Mouse (Mus musculus) midbrain, embryonic 13.5 days (tissue): Measurements from ENCODE around the gene Serpina1e. TPM values are rescaled to one million over a fixed set of nuclear protein-coding genes. Genes with fewer than 3 reads are reported as not detected.

Experiments
- ATAC-seq: fragments of 200-750 bp; cut with Nextera tagmentation; 2 replicates; pipeline ENCODE4 v1.8.0; 2017; ENCODE audit warnings: mild to moderate bottlenecking, moderate TSS enrichment, moderate library complexity
- H3K27ac ChIP-seq: fragments of 300-500 bp; sonication (generic); 2 replicates; pipeline ENCODE4 v1.5.1; 2015; ENCODE audit warnings: inconsistent platforms, mild to moderate bottlenecking, moderate library complexity
- H3K27me3 ChIP-seq: fragments of 300-500 bp; sonication (generic); 2 replicates; pipeline ENCODE4 v1.6.1; 2015; ENCODE audit warnings: mild to moderate bottlenecking, inconsistent platforms
- H3K36me3 ChIP-seq: fragments of 300-500 bp; sonication (generic); 2 replicates; pipeline ENCODE4 v1.6.1; 2015; ENCODE audit warnings: mild to moderate bottlenecking, inconsistent platforms
- H3K4me1 ChIP-seq: fragments of 300-500 bp; sonication (generic); replicated peaks from 2 replicates; pipeline ENCODE4 v1.6.1; 2015; ENCODE audit warnings: inconsistent platforms
- H3K4me2 ChIP-seq: fragments of 300-500 bp; sonication (generic); replicated peaks from 2 replicates; pipeline ENCODE4 v1.6.1; 2015; ENCODE audit warnings: moderate library complexity, mild to moderate bottlenecking, inconsistent platforms
- H3K4me3 ChIP-seq: fragments of 300-500 bp; sonication (generic); replicated peaks from 2 replicates; pipeline ENCODE4 v1.5.1; 2015; ENCODE audit warnings: mild to moderate bottlenecking, inconsistent platforms
- H3K9ac ChIP-seq: fragments of 300-500 bp; sonication (generic); replicated peaks from 2 replicates; pipeline ENCODE4 v1.6.1; 2015; ENCODE audit warnings: mild to moderate bottlenecking, inconsistent platforms
- H3K9me3 ChIP-seq: fragments of 300-500 bp; sonication (generic); 2 replicates; pipeline ENCODE4 v1.6.1; 2016; ENCODE audit warnings: mild to moderate bottlenecking, inconsistent platforms
- WGBS: fragments of 180-500 bp; shearing (Covaris S2); methylation state at CpG from one replicate; pipeline ENCODE4 v1.1.7; 2015; 5-methylcytosine and 5-hydroxymethylcytosine counted together
- polyA plus RNA-seq: library from polyadenylated mRNA; unstranded; fragments of >200 nt; fragmentation: Nextera tagmentation; extraction: Ambion mirVana; gene quantifications from 2 replicates; pipeline ENCODE4 v1.2.1, GENCODE M21; 2015

Serpina1e gene
- polyA plus RNA-seq, 1 experiment from 2014 or later = 0.16 TPM

DNA sequence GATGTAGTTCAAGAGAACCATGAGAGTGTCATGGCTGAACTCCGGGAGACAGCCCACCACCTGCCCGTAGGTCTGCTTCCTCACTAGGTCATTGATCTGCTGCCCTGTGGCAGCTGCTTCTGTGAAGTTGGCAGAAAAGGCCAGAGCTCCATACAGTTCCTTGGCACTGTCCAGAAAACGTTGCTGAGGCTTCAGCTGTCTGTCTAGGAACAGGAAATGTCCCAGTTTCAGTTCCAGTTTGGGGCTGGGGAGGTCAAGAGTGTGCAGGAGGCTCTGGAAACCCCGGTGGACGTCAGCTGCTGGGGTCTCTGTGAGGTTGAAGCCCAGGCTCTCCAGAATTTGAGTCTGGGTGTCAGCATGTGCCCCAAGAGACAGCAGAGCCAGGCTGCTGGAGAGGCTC, 27.1 kb upstream of the Serpina1e start:
- H3K4me2 ChIP-seq = no peak overlapping the region
- H3K36me3 ChIP-seq = no peaks in the 10 kb centered on the region
- no peak overlapping the region for H3K9ac ChIP-seq
- no peaks in the 10 kb centered on the region for H3K4me1 ChIP-seq
- WGBS = 72% methylated on average over 5 of the region's 5 CpGs
- no peak for ATAC-seq
- no peak overlapping the region for H3K4me3 ChIP-seq
- no peaks in the 10 kb centered on the region for H3K9me3 ChIP-seq
- no peaks in the 10 kb centered on the region for H3K27me3 ChIP-seq
- no peak overlapping the region for H3K27ac ChIP-seq

DNA sequence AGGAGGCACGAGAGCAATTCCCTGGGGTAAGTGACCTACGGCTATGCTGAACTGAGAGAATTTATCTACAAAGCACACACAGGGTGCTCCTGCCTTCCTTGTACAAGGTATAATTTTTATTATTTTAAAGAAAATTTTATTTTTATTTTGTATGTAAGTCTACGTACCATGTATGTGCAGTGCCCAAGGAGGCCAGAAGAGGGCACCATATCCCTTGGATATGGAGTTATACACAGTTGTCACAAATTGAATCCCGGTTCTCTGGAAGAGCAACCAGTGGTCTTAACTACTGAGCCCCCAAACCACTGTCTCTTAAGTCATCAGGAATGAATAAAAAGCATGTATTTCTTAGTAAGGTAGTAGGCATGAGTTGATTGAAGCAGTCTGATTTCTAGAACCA, 26.2 kb upstream of the Serpina1e start:
- ATAC-seq = no peak
- Histone ChIP-seq H3K9me3 (no peaks in the 10 kb centered on the region), H3K4me3 (no peak overlapping the region), H3K9ac (no peak overlapping the region), H3K27me3 (no peaks in the 10 kb centered on the region), H3K4me2 (no peak overlapping the region), H3K36me3 (no peaks in the 10 kb centered on the region), H3K4me1 (no peaks in the 10 kb centered on the region), H3K27ac (no peak overlapping the region)
- WGBS = 66% methylated on average over 4 of the region's 4 CpGs

DNA sequence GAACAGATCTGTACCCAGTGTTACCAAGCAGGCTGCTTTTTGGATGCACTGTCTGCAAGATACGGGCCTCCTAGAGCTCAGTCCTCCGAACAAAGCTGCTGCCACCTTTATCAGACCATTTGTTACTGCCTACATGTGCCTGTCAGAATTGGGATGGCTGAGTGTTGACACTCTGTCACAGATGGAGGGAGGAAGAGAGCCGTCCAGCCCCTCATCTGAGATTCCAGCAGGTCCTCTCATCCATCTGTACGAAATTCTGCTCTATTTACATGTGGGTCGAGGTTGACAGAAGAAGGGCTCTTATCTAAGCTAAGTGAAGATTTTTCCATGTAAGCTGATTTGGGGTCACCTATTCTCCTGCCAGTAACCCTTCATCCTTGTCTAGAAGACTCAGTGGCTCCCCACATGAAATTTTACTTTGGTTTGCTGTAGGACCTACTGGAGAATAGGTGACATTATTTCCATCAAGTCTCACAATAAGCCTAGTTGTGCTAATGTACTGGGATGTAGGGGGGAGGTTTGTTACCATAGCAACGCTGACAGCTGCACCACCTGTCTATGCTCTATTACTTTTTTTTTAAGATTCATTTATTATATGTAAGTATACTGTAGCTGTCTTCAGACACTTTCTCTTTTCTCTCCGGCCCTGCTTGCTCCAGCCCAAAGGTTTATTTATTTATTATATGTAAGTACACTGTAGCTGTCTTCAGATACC, 23.0 kb upstream of the Serpina1e start:
- no peaks in the 10 kb centered on the region for H3K27me3 ChIP-seq
- no peaks in the 10 kb centered on the region for H3K9me3 ChIP-seq
- H3K36me3 ChIP-seq = no peaks in the 10 kb centered on the region
- no peak overlapping the region for H3K9ac ChIP-seq
- no peaks in the 10 kb centered on the region for H3K4me1 ChIP-seq
- no peak overlapping the region for H3K4me2 ChIP-seq
- 80% methylated on average over 7 of the region's 7 CpGs for WGBS
- H3K27ac ChIP-seq = no peak overlapping the region
- H3K4me3 ChIP-seq = no peak overlapping the region
- no peak for ATAC-seq

- Histone ChIP-seq H3K4me3 (no peak overlapping the region), H3K9ac (no peak overlapping the region), H3K27me3 (no peaks in the 10 kb centered on the region), H3K4me1 (no peaks in the 10 kb centered on the region), H3K27ac (no peak overlapping the region), H3K9me3 (no peaks in the 10 kb centered on the region), H3K36me3 (no peaks in the 10 kb centered on the region), H3K4me2 (no peak overlapping the region)
- WGBS = 91% methylated on average over 10 of the region's 10 CpGs
- ATAC-seq = no peak
Measured at GRCm38 (mm10) chr12:103978294-103978693, 19.5 kb upstream of the Serpina1e start.

DNA sequence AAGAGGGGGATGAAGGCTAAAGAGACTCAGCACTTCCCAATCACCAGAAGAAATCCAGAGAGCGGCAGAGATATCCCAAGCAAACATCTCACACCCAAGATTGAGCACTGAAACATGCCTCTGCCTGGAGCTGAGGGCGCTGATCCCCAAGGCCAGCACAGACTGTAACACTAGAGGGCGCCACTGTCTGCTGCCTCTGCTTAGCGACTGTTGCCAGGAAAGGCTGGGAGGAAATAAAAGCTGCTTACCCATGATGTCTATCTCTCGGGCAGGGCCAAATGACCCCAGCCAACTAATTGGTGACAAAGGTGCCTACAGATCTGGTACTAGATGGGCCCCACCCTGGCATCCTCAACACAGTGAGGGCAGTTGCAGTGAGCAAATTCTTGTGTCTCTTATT, 19.1 kb upstream of the Serpina1e start:
- Histone ChIP-seq H3K9ac (no peak overlapping the region), H3K27ac (no peak overlapping the region), H3K36me3 (no peaks in the 10 kb centered on the region), H3K4me2 (no peak overlapping the region), H3K4me1 (no peaks in the 10 kb centered on the region), H3K4me3 (no peak overlapping the region), H3K27me3 (no peaks in the 10 kb centered on the region), H3K9me3 (no peaks in the 10 kb centered on the region)
- no peak for ATAC-seq
- WGBS = 33% methylated on average over 5 of the region's 5 CpGs

DNA sequence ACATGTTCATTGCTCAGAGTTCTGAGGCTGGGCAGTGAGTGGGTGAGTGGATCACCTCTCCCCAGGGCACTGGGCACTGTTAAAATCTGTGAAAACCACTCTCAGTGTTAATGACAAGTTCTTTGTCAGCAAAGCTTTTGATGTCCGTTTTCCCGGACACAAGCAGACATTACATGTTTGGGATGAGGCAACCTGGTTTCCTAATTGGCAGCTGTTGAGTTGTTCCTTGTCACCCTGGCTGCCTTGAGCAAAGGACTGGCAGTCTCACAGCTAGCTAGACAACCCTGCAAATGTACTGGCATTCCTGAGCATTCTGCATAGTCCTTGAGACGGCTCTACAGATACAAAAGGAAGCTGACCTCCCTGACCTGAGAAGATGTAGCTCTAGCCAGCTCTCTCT, 18.3 kb upstream of the Serpina1e start:
- H3K36me3 ChIP-seq = no peaks in the 10 kb centered on the region
- ATAC-seq = no peak
- no peaks in the 10 kb centered on the region for H3K27me3 ChIP-seq
- no peak overlapping the region for H3K4me2 ChIP-seq
- no peaks in the 10 kb centered on the region for H3K9me3 ChIP-seq
- H3K27ac ChIP-seq = no peak overlapping the region
- no peaks in the 10 kb centered on the region for H3K4me1 ChIP-seq
- no peak overlapping the region for H3K4me3 ChIP-seq
- 49% methylated on average over 3 of the region's 3 CpGs for WGBS
- no peak overlapping the region for H3K9ac ChIP-seq

GRCm38 (mm10) chr12:103971080-103971479, 12.3 kb upstream of the Serpina1e start:
- no peak overlapping the region for H3K27ac ChIP-seq
- no peak for ATAC-seq
- 97% methylated on average over 4 of the region's 4 CpGs for WGBS

DNA sequence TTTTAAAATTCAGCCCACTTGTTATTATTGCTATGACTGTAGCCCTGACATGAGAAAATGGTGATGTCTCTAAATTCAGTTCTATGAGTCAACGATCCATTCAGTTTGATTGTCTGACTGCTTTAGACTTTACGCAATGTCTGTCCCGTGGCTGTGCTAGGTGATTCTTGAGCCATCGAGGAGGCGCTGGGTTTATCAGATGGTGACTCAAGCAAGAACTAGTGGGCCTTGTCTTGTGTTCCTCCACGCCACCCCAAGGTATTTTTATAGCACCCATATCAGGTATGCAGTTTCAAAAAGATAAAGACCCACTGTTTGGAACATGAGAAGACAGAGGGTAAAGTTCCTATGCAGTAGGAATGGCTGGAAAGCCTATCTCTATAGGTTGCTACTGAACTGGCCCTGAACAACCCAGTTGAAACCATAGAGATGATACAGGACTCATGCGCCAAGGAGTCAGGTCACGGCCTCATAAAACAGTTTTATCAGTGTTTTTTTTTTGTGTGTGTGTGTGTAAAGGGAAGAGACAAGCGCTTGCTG, 10.9 kb upstream of the Serpina1e start:
- H3K4me3 ChIP-seq = no peak overlapping the region
- ATAC-seq = no peak
- 91% methylated on average over 9 of the region's 9 CpGs for WGBS
- H3K27me3 ChIP-seq = no peaks in the 10 kb centered on the region
- H3K4me2 ChIP-seq = no peak overlapping the region
- H3K9ac ChIP-seq = no peak overlapping the region
- no peaks in the 10 kb centered on the region for H3K36me3 ChIP-seq
- peaks cover 2% of the 10 kb centered on the region for H3K9me3 ChIP-seq
- no peak overlapping the region for H3K27ac ChIP-seq
- no peaks in the 10 kb centered on the region for H3K4me1 ChIP-seq

More at GRCm38 (mm10) chr12:103971080-103971479, 12.3 kb upstream of the Serpina1e start:
- no peaks in the 10 kb centered on the region for H3K36me3 ChIP-seq
- H3K27me3 ChIP-seq = no peaks in the 10 kb centered on the region
- H3K9ac ChIP-seq = no peak overlapping the region
- H3K4me3 ChIP-seq = no peak overlapping the region
- H3K4me1 ChIP-seq = no peaks in the 10 kb centered on the region
- peaks cover 2% of the 10 kb centered on the region for H3K9me3 ChIP-seq
- no peak overlapping the region for H3K4me2 ChIP-seq

DNA sequence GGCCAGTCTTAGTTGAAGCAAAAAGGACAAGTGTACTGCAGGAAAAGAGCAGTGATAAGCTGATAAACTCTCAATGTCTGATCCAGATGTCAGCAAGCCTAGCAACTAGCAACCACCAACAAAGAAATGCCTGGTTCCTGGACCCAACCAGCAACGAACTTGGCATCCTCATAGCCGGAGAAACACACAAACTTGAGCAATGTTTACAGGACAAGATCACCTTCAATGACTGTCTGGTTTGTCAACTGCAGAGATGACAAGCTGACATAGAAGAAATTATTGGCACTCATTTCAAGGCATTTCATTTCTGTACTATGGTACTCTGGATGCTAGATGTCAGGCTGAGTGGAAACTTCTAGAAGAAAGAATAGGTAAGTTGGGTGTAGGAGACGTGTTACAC, 8.0 kb upstream of the Serpina1e start:
- H3K27me3 ChIP-seq = no peaks in the 10 kb centered on the region
- no peak overlapping the region for H3K4me2 ChIP-seq
- H3K9ac ChIP-seq = no peak overlapping the region
- 81% methylated on average over 3 of the region's 3 CpGs for WGBS
- no peak for ATAC-seq
- no peak overlapping the region for H3K27ac ChIP-seq
- peaks cover 2% of the 10 kb centered on the region for H3K9me3 ChIP-seq
- no peaks in the 10 kb centered on the region for H3K36me3 ChIP-seq
- H3K4me3 ChIP-seq = no peak overlapping the region
- no peaks in the 10 kb centered on the region for H3K4me1 ChIP-seq

GRCm38 (mm10) chr12:103963288-103963687, 4.5 kb upstream of the Serpina1e start:
- Histone ChIP-seq H3K27me3 (no peaks in the 10 kb centered on the region), H3K9ac (no peak overlapping the region), H3K4me3 (no peak overlapping the region), H3K4me2 (no peak overlapping the region), H3K4me1 (no peaks in the 10 kb centered on the region), H3K9me3 (no peaks in the 10 kb centered on the region; the same call in 1 of the 2 replicates), H3K36me3 (no peaks in the 10 kb centered on the region), H3K27ac (no peak overlapping the region)
- no peak for ATAC-seq
- 89% methylated on average over 4 of the region's 4 CpGs for WGBS

GRCm38 (mm10) chr12:103962860-103963259, 4.1 kb upstream of the Serpina1e start:
- Histone ChIP-seq H3K9ac (no peak overlapping the region), H3K9me3 (no peaks in the 10 kb centered on the region; the same call in 1 of the 2 replicates), H3K4me2 (no peak overlapping the region), H3K27me3 (no peaks in the 10 kb centered on the region), H3K4me1 (no peaks in the 10 kb centered on the region), H3K36me3 (no peaks in the 10 kb centered on the region), H3K27ac (no peak overlapping the region), H3K4me3 (no peak overlapping the region)
- 93% methylated on average over 8 of the region's 8 CpGs for WGBS
- ATAC-seq = no peak

- H3K9me3 ChIP-seq = no peaks in the 10 kb centered on the region; the same call in 1 of the 2 replicates
- H3K4me1 ChIP-seq = no peaks in the 10 kb centered on the region
- H3K4me3 ChIP-seq = no peak overlapping the region
- no peak overlapping the region for H3K27ac ChIP-seq
- WGBS = 88% methylated on average over 5 of the region's 5 CpGs
- no peaks in the 10 kb centered on the region for H3K27me3 ChIP-seq
- no peak overlapping the region for H3K4me2 ChIP-seq
- no peaks in the 10 kb centered on the region for H3K36me3 ChIP-seq
- ATAC-seq = no peak
- no peak overlapping the region for H3K9ac ChIP-seq
Measured at GRCm38 (mm10) chr12:103962337-103962736, 3.6 kb upstream of the Serpina1e start.

- no peak overlapping the region for H3K27ac ChIP-seq
- H3K4me1 ChIP-seq = no peaks in the 10 kb centered on the region
- no peaks in the 10 kb centered on the region; the same call in 1 of the 2 replicates for H3K9me3 ChIP-seq
- no peak overlapping the region for H3K4me2 ChIP-seq
- H3K27me3 ChIP-seq = no peaks in the 10 kb centered on the region
- ATAC-seq = no peak
- H3K36me3 ChIP-seq = no peaks in the 10 kb centered on the region
- no peak overlapping the region for H3K4me3 ChIP-seq
- no peak overlapping the region for H3K9ac ChIP-seq
- 96% methylated on average over 1 of the region's 1 CpGs for WGBS
Measured at GRCm38 (mm10) chr12:103961716-103962115, 2.9 kb upstream of the Serpina1e start.
